8 mouse cellular contexts compared by ENCODE assay signal in genomic region chr16:20610501-20611356, GRCm38 (mm10). TPM values are rescaled to one million over a fixed set of nuclear protein-coding genes. Genes with fewer than 3 reads are reported as not detected.
DNase-seq lines count a peak whose midpoint lies in the region; ATAC-seq lines count a peak whose summit lies in the region.

No protein-coding gene starts in this region.

- H3K9me3 ChIP-seq in intestine, embryonic 14.5 days (ENCODE audit: control insufficient read depth, low read length): no peaks in the 10 kb centered on the region
- no peaks in the 10 kb centered on the region for H3K9me3 ChIP-seq in limb, embryonic 13.5 days
- no peaks in the 10 kb centered on the region for H3K9me3 ChIP-seq in midbrain, embryonic 14.5 days (ENCODE audit: control insufficient read depth, low read length)

- H3K4me1 ChIP-seq in intestine, embryonic 14.5 days (replicated peaks; ENCODE audit: control insufficient read depth, insufficient read depth, low read length): peaks cover 12% of the 10 kb centered on the region
- H3K4me1 ChIP-seq in limb, embryonic 13.5 days: peaks cover 14% of the 10 kb centered on the region
- peaks cover 19% of the 10 kb centered on the region for H3K4me1 ChIP-seq in midbrain, embryonic 14.5 days (ENCODE audit: control insufficient read depth, insufficient read depth, low read length)

- H3K9ac ChIP-seq in intestine, embryonic 14.5 days (ENCODE audit: low read length): peak overlapping the region; percentile 74
- peak overlapping the region; percentile 83 for H3K9ac ChIP-seq in limb, embryonic 13.5 days
- peak overlapping the region; percentile 81 for H3K9ac ChIP-seq in midbrain, embryonic 14.5 days (replicated peaks; ENCODE audit: low read length)

- peak overlapping the region; percentile 100 for H3K4me2 ChIP-seq in intestine, embryonic 14.5 days (ENCODE audit: low read length)
- H3K4me2 ChIP-seq in limb, embryonic 13.5 days (replicated peaks): peak overlapping the region; percentile 97
- peak overlapping the region; percentile 81 for H3K4me2 ChIP-seq in midbrain, embryonic 14.5 days (ENCODE audit: low read length)

- ATAC-seq in intestine, embryonic 14.5 days (replicated peaks; ENCODE audit: low FRiP score, low TSS enrichment, low read depth): peak; percentile 76
- ATAC-seq in limb, embryonic 13.5 days (ENCODE audit: low FRiP score, low read depth): peak; percentile 41; the same call in 1 of the 2 replicates
- ATAC-seq in midbrain, embryonic 14.5 days (ENCODE audit: low FRiP score, low TSS enrichment): peak; percentile 74

- peak overlapping the region; percentile 78 for H3K4me3 ChIP-seq in intestine, embryonic 14.5 days (ENCODE audit: low read depth, low read length)
- peak overlapping the region; percentile 76 for H3K4me3 ChIP-seq in limb, embryonic 13.5 days
- peak overlapping the region; percentile 67 for H3K4me3 ChIP-seq in midbrain, embryonic 14.5 days (replicated peaks; ENCODE audit: low read depth, low read length)

- under 1% methylated on average over 28 of the region's 28 CpGs for WGBS in intestine, embryonic 14.5 days
- WGBS in limb, embryonic 13.5 days: under 1% methylated on average over 28 of the region's 28 CpGs
- under 1% methylated on average over 28 of the region's 28 CpGs for WGBS in midbrain, embryonic 14.5 days

- H3K27me3 ChIP-seq in intestine, embryonic 14.5 days (replicated peaks; ENCODE audit: control insufficient read depth, insufficient read depth, low read length): no peaks in the 10 kb centered on the region
- H3K27me3 ChIP-seq in limb, embryonic 13.5 days: no peaks in the 10 kb centered on the region
- no peaks in the 10 kb centered on the region for H3K27me3 ChIP-seq in midbrain, embryonic 14.5 days (ENCODE audit: control insufficient read depth, insufficient read depth, low read length)

- H3K27ac ChIP-seq in intestine, embryonic 14.5 days (ENCODE audit: low read depth): peak overlapping the region; percentile 87
- peak overlapping the region; percentile 80 for H3K27ac ChIP-seq in limb, embryonic 13.5 days
- peak overlapping the region; percentile 84 for H3K27ac ChIP-seq in midbrain, embryonic 14.5 days (replicated peaks; ENCODE audit: low read depth, low read length)

- peaks cover 20% of the 10 kb centered on the region for H3K36me3 ChIP-seq in intestine, embryonic 14.5 days (ENCODE audit: control insufficient read depth, insufficient read depth, low read length)
- H3K36me3 ChIP-seq in limb, embryonic 13.5 days: peaks cover 28% of the 10 kb centered on the region
- H3K36me3 ChIP-seq in midbrain, embryonic 14.5 days (ENCODE audit: control insufficient read depth, insufficient read depth, low read length): peaks cover 25% of the 10 kb centered on the region

- DNase-seq in left cerebral cortex, adult 18-20 months (ENCODE audit: low spot score in 2 of 2): peak; percentile 64 to 81
- DNase-seq in left cerebral cortex, adult 11 months (ENCODE audit: low spot score): no peak
- DNase-seq in embryo, embryonic 10.5 days (ENCODE audit: low spot score): peak; percentile 93
- DNase-seq in gastrocnemius, postnatal 25 days: peak; percentile 64
- DNase-seq in intestine, embryonic 14.5 days (ENCODE audit: low spot score): peak; percentile 93
- peak; percentile 91 for DNase-seq in midbrain, embryonic 14.5 days
- peak; percentile 52 to 70 for DNase-seq in spleen, adult 18-20 months

RNA-seq across cellular contexts. Expression of gene Eef1akmt4, which starts 0.7 kb away (rescaled TPM):
- total RNA-seq in left cerebral cortex, adult 18-20 months (2021): 1 to 10 TPM; 1.9 to 2.9 TPM
- 1 to 10 TPM; 5.1 to 5.7 TPM for total RNA-seq in gastrocnemius, postnatal 25 days (2021)
- polyA plus RNA-seq in intestine, embryonic 14.5 days (2014; fragmentation: Nextera tagmentation; extraction: Ambion mirVana): 42.3 and 43.7 TPM in 2 replicates
- 37.2 and 37.7 TPM in 2 replicates for polyA plus RNA-seq in limb, embryonic 13.5 days (2015; fragmentation: Nextera tagmentation; extraction: Ambion mirVana)
- polyA plus RNA-seq in midbrain, embryonic 14.5 days (2014; fragmentation: Nextera tagmentation; extraction: Ambion mirVana): 10.5 and 12.0 TPM in 2 replicates

RNA-seq across cellular contexts. Expression of gene Gm49333, which starts 0.7 kb away (rescaled TPM):
- not detected for total RNA-seq in left cerebral cortex, adult 18-20 months (2021)
- not detected for total RNA-seq in gastrocnemius, postnatal 25 days (2021)
- polyA plus RNA-seq in intestine, embryonic 14.5 days (2014; fragmentation: Nextera tagmentation; extraction: Ambion mirVana): not detected in 2 replicates
- not detected in 2 replicates for polyA plus RNA-seq in limb, embryonic 13.5 days (2015; fragmentation: Nextera tagmentation; extraction: Ambion mirVana)
- polyA plus RNA-seq in midbrain, embryonic 14.5 days (2014; fragmentation: Nextera tagmentation; extraction: Ambion mirVana): not detected in 2 replicates

RNA-seq across cellular contexts. Expression of gene Alg3, which starts 0.8 kb away (rescaled TPM):
- 10 to 100 TPM; 11.7 to 13.4 TPM for total RNA-seq in left cerebral cortex, adult 18-20 months (2021)
- 10 to 100 TPM; 10.9 to 16.8 TPM for total RNA-seq in gastrocnemius, postnatal 25 days (2021)
- 51.3 and 53.6 TPM in 2 replicates for polyA plus RNA-seq in intestine, embryonic 14.5 days (2014; fragmentation: Nextera tagmentation; extraction: Ambion mirVana)
- 39.5 and 41.1 TPM in 2 replicates for polyA plus RNA-seq in limb, embryonic 13.5 days (2015; fragmentation: Nextera tagmentation; extraction: Ambion mirVana)
- 43.4 and 46.3 TPM in 2 replicates for polyA plus RNA-seq in midbrain, embryonic 14.5 days (2014; fragmentation: Nextera tagmentation; extraction: Ambion mirVana)

RNA-seq across cellular contexts. Expression of gene Camk2n2, which starts 10.4 kb away (rescaled TPM):
- 100 to 1,000 TPM; 189 to 201 TPM for total RNA-seq in left cerebral cortex, adult 18-20 months (2021)
- 1 to 10 TPM; 1.2 to 1.6 TPM for total RNA-seq in gastrocnemius, postnatal 25 days (2021)
- 1.6 and 1.7 TPM in 2 replicates for polyA plus RNA-seq in intestine, embryonic 14.5 days (2014; fragmentation: Nextera tagmentation; extraction: Ambion mirVana)
- 0.92 and 1.2 TPM in 2 replicates for polyA plus RNA-seq in limb, embryonic 13.5 days (2015; fragmentation: Nextera tagmentation; extraction: Ambion mirVana)
- polyA plus RNA-seq in midbrain, embryonic 14.5 days (2014; fragmentation: Nextera tagmentation; extraction: Ambion mirVana): 35.6 and 54.4 TPM in 2 replicates

RNA-seq across cellular contexts. Expression of gene Ece2, which starts 18.9 kb away (rescaled TPM):
- 10 to 100 TPM; 23.7 to 27.6 TPM for total RNA-seq in left cerebral cortex, adult 18-20 months (2021)
- total RNA-seq in gastrocnemius, postnatal 25 days (2021): under 1 TPM; 0.13 to 0.32 TPM
- polyA plus RNA-seq in intestine, embryonic 14.5 days (2014; fragmentation: Nextera tagmentation; extraction: Ambion mirVana): 1.0 and 1.2 TPM in 2 replicates
- 6.9 and 7.5 TPM in 2 replicates for polyA plus RNA-seq in limb, embryonic 13.5 days (2015; fragmentation: Nextera tagmentation; extraction: Ambion mirVana)
- polyA plus RNA-seq in midbrain, embryonic 14.5 days (2014; fragmentation: Nextera tagmentation; extraction: Ambion mirVana): 8.5 and 11.9 TPM in 2 replicates
